Mouse (Mus musculus): ENCODE results near the gene Reg4.

DNA sequence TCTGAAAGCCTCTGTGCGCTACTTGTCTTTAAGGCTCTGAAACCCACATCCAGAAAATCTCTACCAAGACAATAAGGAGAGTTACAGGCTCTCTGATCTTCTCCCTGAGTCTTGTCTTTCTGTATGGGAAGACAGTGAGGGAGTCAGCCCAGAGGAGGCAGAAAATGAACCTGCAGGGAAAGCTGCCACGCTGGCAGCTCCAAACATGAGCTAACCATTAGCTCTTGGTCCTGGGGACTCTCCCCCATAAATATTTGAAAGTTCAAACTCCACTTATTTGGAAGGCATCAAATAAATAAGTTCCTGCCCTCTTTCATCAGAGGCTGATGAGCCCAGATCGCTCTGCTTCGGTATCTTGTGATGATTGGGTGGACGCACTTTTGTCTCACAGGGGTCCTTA lies 61.2 kb downstream of the Reg4 start:
- TF ChIP-seq CTCF (IDR thresholded peaks at IDR 0.05; ENCODE audit: low read depth, low read length) (no peak), POLR2A (IDR thresholded peaks at IDR 0.05; ENCODE audit: extremely low read depth, insufficient read depth, low read length) (no peak)
